Mouse (Mus musculus): Measurements from ENCODE around the gene Ngb.

DNA sequence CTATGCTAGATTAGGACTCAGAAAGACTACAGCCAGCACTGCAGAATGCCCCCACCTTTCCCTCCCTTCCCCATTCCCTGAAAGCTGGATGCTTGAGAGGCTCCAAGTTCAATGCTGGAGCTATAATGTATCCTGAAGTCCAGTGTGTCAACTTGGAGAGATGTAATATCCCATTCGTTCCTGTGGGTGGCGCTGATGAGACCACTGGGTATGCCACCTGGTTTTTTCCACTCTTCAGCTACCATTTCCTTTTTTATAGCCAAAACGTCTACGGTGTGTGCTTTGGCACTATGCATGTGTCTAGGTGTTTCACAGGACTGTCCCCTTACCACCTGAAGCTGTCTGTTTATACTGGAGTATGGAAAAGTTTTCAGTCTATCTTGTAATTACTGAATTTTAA lies 14.0 kb downstream of the Ngb start:
- no peak for TF ChIP-seq POLR2A (IDR thresholded peaks at IDR 0.05; ENCODE audit: low read depth, low read length)
- TF ChIP-seq CTCF (IDR thresholded peaks at IDR 0.05; ENCODE audit: extremely low read depth, insufficient read depth, insufficient read length, insufficient replicate concordance), result no peak
